Mouse (Mus musculus) MEL (cell line): ENCODE data around the gene Rnf34. TPM values are rescaled to one million over a fixed set of nuclear protein-coding genes. Genes with fewer than 3 reads are reported as not detected.

Source experiments
- DNase-seq: peaks from one replicate; pipeline ENCODE4 v3.0.0; 2011; ENCODE audit warnings: low read depth, low spot score
- H3K27ac ChIP-seq: 2 replicates; pipeline ENCODE4 v1.5.1; 2012; ENCODE audit warnings: low read depth, mild to moderate bottlenecking, control low read depth, low read length, moderate library complexity; ENCODE audit not compliant: control insufficient read depth
- H3K27me3 ChIP-seq, 2 experiments: fragments of 150-350 bp in 1 of 2; sonication (generic) in 1 of 2; 2 replicates each; pipeline ENCODE4 v1.6.1; 2012; ENCODE audit warnings: low read length in 2 of 2, mild to moderate bottlenecking in 2 of 2, improper control_type of control experiment in 1 of 2, moderate library complexity in 1 of 2; ENCODE audit not compliant: insufficient read depth in 2 of 2, control insufficient read depth in 1 of 2
- H3K36me3 ChIP-seq, 2 experiments: 2 replicates each; pipeline ENCODE4 v1.6.1; 2012 to 2014; ENCODE audit warnings: low read length in 2 of 2, improper control_type of control experiment in 1 of 2, inconsistent platforms in 1 of 2, mild to moderate bottlenecking in 1 of 2; ENCODE audit not compliant: insufficient read depth in 2 of 2, control insufficient read depth in 1 of 2
- H3K4me1 ChIP-seq, 2 experiments: fragments of 150-350 bp in 1 of 2; sonication (generic) in 1 of 2; 2 replicates each; pipeline ENCODE4 v1.6.1; 2012; ENCODE audit warnings: low read length in 2 of 2, improper control_type of control experiment in 1 of 2, mild to moderate bottlenecking in 1 of 2; ENCODE audit not compliant: insufficient read depth in 2 of 2, control insufficient read depth in 1 of 2
- H3K4me3 ChIP-seq, 2 experiments: fragments of 150-350 bp in 1 of 2; sonication (generic) in 1 of 2; 2 replicates each; pipeline ENCODE4 v1.5.1; 2012; ENCODE audit warnings: low read depth in 2 of 2, low read length in 2 of 2, mild to moderate bottlenecking in 2 of 2, moderate library complexity in 2 of 2, control low read depth in 1 of 2, improper control_type of control experiment in 1 of 2; ENCODE audit not compliant: control insufficient read depth in 1 of 2, insufficient read depth in 1 of 2
- H3K79me2 ChIP-seq: 2 replicates; pipeline ENCODE4 v1.6.1; 2012; ENCODE audit warnings: mild to moderate bottlenecking, low read length, moderate library complexity; ENCODE audit not compliant: control insufficient read depth, poor library complexity, insufficient read depth
- H3K9ac ChIP-seq: 2 replicates; pipeline ENCODE4 v1.6.1; 2012; ENCODE audit warnings: low read depth, mild to moderate bottlenecking, control low read depth, low read length, moderate library complexity; ENCODE audit not compliant: control insufficient read depth, poor library complexity, severe bottlenecking
- H3K9me3 ChIP-seq: fragments of 150-350 bp; sonication (generic); replicated peaks from 2 replicates; pipeline ENCODE4 v1.6.1; 2012; ENCODE audit warnings: mild to moderate bottlenecking, low read length, improper control_type of control experiment, moderate library complexity; ENCODE audit not compliant: insufficient read depth
- BHLHE40 ChIP-seq: IDR thresholded peaks from 2 replicates; pipeline ENCODE4 v1.6.1; 2012; ENCODE audit warnings: low read depth, mild to moderate bottlenecking, inconsistent platforms, low read length, improper control_type of control experiment, borderline replicate concordance
- CHD2 ChIP-seq: IDR thresholded peaks from 2 replicates; pipeline ENCODE4 v1.6.1; 2011; ENCODE audit warnings: low read length, improper control_type of control experiment
- CTCF ChIP-seq, 3 experiments: IDR thresholded peaks in 2 of 3; conservative IDR thresholded peaks in 1 of 3; 2 replicates each; pipeline ENCODE4 v1.5.1; 2011 to 2012; ENCODE audit warnings: low read length in 3 of 3, low read depth in 2 of 3, mild to moderate bottlenecking in 2 of 3, improper control_type of control experiment in 1 of 3, inconsistent platforms in 1 of 3, mixed read lengths in 1 of 3, moderate library complexity in 1 of 3; ENCODE audit not compliant: control insufficient read depth in 1 of 3, insufficient read depth in 1 of 3, poor library complexity in 1 of 3, severe bottlenecking in 1 of 3
- ELF1 ChIP-seq: IDR thresholded peaks from 2 replicates; pipeline ENCODE4 v1.6.1; 2014; ENCODE audit warnings: low read depth, mild to moderate bottlenecking, inconsistent platforms, low read length, improper control_type of control experiment, moderate library complexity
- EP300 ChIP-seq, 2 experiments: IDR thresholded peaks; 2 replicates each; pipeline ENCODE4 v1.6.1; 2011; ENCODE audit warnings: improper control_type of control experiment in 2 of 2, low read length in 2 of 2, low read depth in 1 of 2, mild to moderate bottlenecking in 1 of 2
- ETS1 ChIP-seq: IDR thresholded peaks from 2 replicates; pipeline ENCODE4 v1.6.1; 2012; ENCODE audit warnings: low read depth, mild to moderate bottlenecking, inconsistent platforms, low read length, improper control_type of control experiment, moderate library complexity
- GABPA ChIP-seq: IDR thresholded peaks from 2 replicates; pipeline ENCODE4 v1.6.1; 2012; ENCODE audit warnings: low read depth, mild to moderate bottlenecking, inconsistent platforms, low read length, improper control_type of control experiment, moderate library complexity
- GATA1 ChIP-seq: IDR thresholded peaks from 2 replicates; pipeline ENCODE4 v1.6.1; 2011; ENCODE audit warnings: low read depth, low read length, improper control_type of control experiment
- HCFC1 ChIP-seq: IDR thresholded peaks from 2 replicates; pipeline ENCODE4 v1.6.1; 2012; ENCODE audit warnings: low read depth, mild to moderate bottlenecking, inconsistent platforms, low read length, improper control_type of control experiment, moderate library complexity
- KAT2A ChIP-seq: conservative IDR thresholded peaks from 2 replicates; pipeline ENCODE4 v1.6.1; 2012; ENCODE audit warnings: low read depth, low read length, improper control_type of control experiment, inconsistent platforms
- MAFK ChIP-seq: IDR thresholded peaks from 2 replicates; pipeline ENCODE4 v1.6.1; 2011; ENCODE audit warnings: low read depth, mild to moderate bottlenecking, low read length, improper control_type of control experiment, borderline replicate concordance
- MAX ChIP-seq: IDR thresholded peaks from 2 replicates; pipeline ENCODE4 v1.6.1; 2011; ENCODE audit warnings: low read length, improper control_type of control experiment
- MAZ ChIP-seq: IDR thresholded peaks from 2 replicates; pipeline ENCODE4 v1.6.1; 2012; ENCODE audit warnings: low read depth, mild to moderate bottlenecking, inconsistent platforms, low read length, improper control_type of control experiment
- MEF2A ChIP-seq: IDR thresholded peaks from 2 replicates; pipeline ENCODE4 v1.6.1; 2014; ENCODE audit warnings: low read depth, mild to moderate bottlenecking, inconsistent platforms, low read length, improper control_type of control experiment; ENCODE audit not compliant: poor library complexity, insufficient replicate concordance, severe bottlenecking; ENCODE audit errors: extremely low read depth
- MXI1 ChIP-seq: IDR thresholded peaks from 2 replicates; pipeline ENCODE4 v1.6.1; 2011; ENCODE audit warnings: mild to moderate bottlenecking, low read depth, low read length, improper control_type of control experiment
- MYC ChIP-seq: IDR thresholded peaks from 2 replicates; pipeline ENCODE4 v1.6.1; 2011; ENCODE audit warnings: low read depth, mild to moderate bottlenecking, low read length, improper control_type of control experiment, moderate library complexity
- NELFE ChIP-seq: IDR thresholded peaks from 2 replicates; pipeline ENCODE4 v1.6.1; 2011; ENCODE audit warnings: low read depth, low read length, improper control_type of control experiment
- NRF1 ChIP-seq: IDR thresholded peaks from 2 replicates; pipeline ENCODE4 v1.6.1; 2014; ENCODE audit warnings: low read depth, mild to moderate bottlenecking, inconsistent platforms, low read length, improper control_type of control experiment, moderate library complexity; ENCODE audit not compliant: poor library complexity, insufficient read depth, severe bottlenecking
- POLR2A ChIP-seq, 2 experiments: IDR thresholded peaks; 2 replicates each; pipeline ENCODE4 v1.6.1; 2011 to 2012; ENCODE audit warnings: low read length in 2 of 2, mild to moderate bottlenecking in 2 of 2, control low read depth in 1 of 2, improper control_type of control experiment in 1 of 2, low read depth in 1 of 2, moderate library complexity in 1 of 2; ENCODE audit not compliant: control insufficient read depth in 1 of 2, insufficient read depth in 1 of 2, poor library complexity in 1 of 2
- POLR2AphosphoS2 ChIP-seq: IDR thresholded peaks from 2 replicates; pipeline ENCODE4 v1.6.1; 2011; ENCODE audit warnings: low read length, improper control_type of control experiment
- POLR2AphosphoS5 ChIP-seq: IDR thresholded peaks from 2 replicates; pipeline ENCODE4 v1.6.1; 2012; ENCODE audit warnings: low read depth, borderline replicate concordance, mild to moderate bottlenecking, inconsistent platforms, low read length, moderate library complexity, mixed read lengths
- SIN3A ChIP-seq: IDR thresholded peaks from 2 replicates; pipeline ENCODE4 v1.6.1; 2012; ENCODE audit warnings: low read length, improper control_type of control experiment, inconsistent platforms
- TAL1 ChIP-seq: IDR thresholded peaks from 2 replicates; pipeline ENCODE4 v1.6.1; 2012; ENCODE audit warnings: mild to moderate bottlenecking, inconsistent platforms, low read length, moderate library complexity, mixed read lengths
- TBP ChIP-seq: IDR thresholded peaks from 2 replicates; pipeline ENCODE4 v1.8.0; 2011; ENCODE audit warnings: low read depth, low read length, improper control_type of control experiment
- USF2 ChIP-seq, 2 experiments: IDR thresholded peaks; 2 replicates each; pipeline ENCODE4 v1.6.1; 2011 to 2012; ENCODE audit warnings: improper control_type of control experiment in 2 of 2, low read length in 2 of 2, borderline replicate concordance in 1 of 2, inconsistent platforms in 1 of 2, low read depth in 1 of 2, mild to moderate bottlenecking in 1 of 2; ENCODE audit not compliant: insufficient read depth in 1 of 2
- ZKSCAN1 ChIP-seq: IDR thresholded peaks from 2 replicates; pipeline ENCODE4 v1.6.1; 2012; ENCODE audit warnings: low read depth, mild to moderate bottlenecking, inconsistent platforms, low read length, improper control_type of control experiment, moderate library complexity
- ZNF384 ChIP-seq: IDR thresholded peaks from 2 replicates; pipeline ENCODE4 v1.6.1; 2012; ENCODE audit warnings: low read depth, mild to moderate bottlenecking, inconsistent platforms, low read length, improper control_type of control experiment
- polyA plus RNA-seq, 2 experiments: library from polyadenylated mRNA; stranded (reverse) in 1 of 2; unstranded in 1 of 2; fragments of >175 nt in 1 of 2; fragments of >200 nt in 1 of 2; gene quantifications; 2 replicates each; pipeline versions ENCODE4 v1.2.1 to v1.2.4; 2012; ENCODE audit warnings: low replicate concordance in 2 of 2, low read depth in 1 of 2; ENCODE audit not compliant: insufficient read length in 2 of 2, insufficient read depth in 1 of 2, missing spikeins in 1 of 2
- total RNA-seq: library from RNA; depleted of rRNA; stranded (reverse); fragments of 300-350 nt; gene quantifications from 2 replicates; pipeline ENCODE4 v1.2.3, GENCODE M21; 2012

Gene Rnf34
- total and polyA plus RNA-seq, 3 experiments = 14.8 to 27.4 TPM; not detected in 1

GRCm38 (mm10) chr5:122883652-122884235 is 33.9 kb downstream of the Rnf34 start:
- H3K79me2 ChIP-seq = peaks cover 2% of the 10 kb centered on the region; the same call in 1 of the 2 replicates
- no peak overlapping the region for H3K27ac ChIP-seq
- H3K4me1 ChIP-seq = peaks cover 4 to 5% of the 10 kb centered on the region in 2 experiments
- TF ChIP-seq GATA1 (no peak), NELFE (no peak), MYC (no peak), ZNF384 (no peak), ZKSCAN1 (no peak), NRF1 (no peak), TBP (no peak), SIN3A (no peak), ELF1 (no peak), MXI1 (no peak), USF2 (IDR thresholded peaks at IDR 0.05; ENCODE audit: borderline replicate concordance in 1 of 2, insufficient read depth in 1 of 2, low read depth in 1 of 2, low read length in 2 of 2) (no peak), POLR2AphosphoS5 (no peak), MAFK (no peak), CHD2 (no peak), GABPA (no peak), MAX (no peak), EP300 (IDR thresholded peaks at IDR 0.05; ENCODE audit: low read depth in 1 of 2, low read length in 2 of 2) (no peak), TAL1 (no peak)
- TF ChIP-seq, all 39 proteins: peak for 0
- no peaks in the 10 kb centered on the region for H3K9me3 ChIP-seq
- no peak for DNase-seq
- H3K36me3 ChIP-seq = peaks cover 1 to 2% of the 10 kb centered on the region in 2 experiments; a peak in 3 of 4 replicates
- no peak overlapping the region for H3K4me3 ChIP-seq
- H3K27me3 ChIP-seq = no peaks in the 10 kb centered on the region
- no peak overlapping the region for H3K9ac ChIP-seq

GRCm38 (mm10) chr5:122884594-122885348 is 34.9 kb downstream of the Rnf34 start:
- H3K9ac ChIP-seq = no peak overlapping the region
- no peaks in the 10 kb centered on the region for H3K27me3 ChIP-seq
- H3K9me3 ChIP-seq = no peaks in the 10 kb centered on the region
- H3K4me3 ChIP-seq = no peak overlapping the region
- H3K36me3 ChIP-seq = peaks cover 1 to 2% of the 10 kb centered on the region in 2 experiments; a peak in 2 of 4 replicates
- peaks cover 5% of the 10 kb centered on the region; the same call in 1 of the 2 replicates for H3K79me2 ChIP-seq
- peaks cover 4 to 5% of the 10 kb centered on the region in 2 experiments for H3K4me1 ChIP-seq
- TF ChIP-seq NRF1 (no peak), ETS1 (no peak), ELF1 (no peak), EP300 (IDR thresholded peaks at IDR 0.05; ENCODE audit: low read depth in 1 of 2, low read length in 2 of 2) (no peak), HCFC1 (no peak), MAZ (no peak), MEF2A (no peak), TAL1 (no peak), KAT2A (no peak), CHD2 (no peak), POLR2A (IDR thresholded peaks at IDR 0.05; ENCODE audit: control insufficient read depth in 1 of 2, insufficient read depth in 1 of 2, low read depth in 1 of 2, low read length in 2 of 2, poor library complexity in 1 of 2) (no peak), BHLHE40 (no peak), ZKSCAN1 (no peak), CTCF (IDR thresholded peaks at IDR 0.05 in 2 of 3, conservative IDR thresholded peaks at IDR 0.05 in 1 of 3; ENCODE audit: control insufficient read depth in 1 of 3, insufficient read depth in 1 of 3, low read depth in 2 of 3, low read length in 3 of 3, poor library complexity in 1 of 3, severe bottlenecking in 1 of 3) (no peak), SIN3A (no peak), POLR2AphosphoS2 (no peak), MAX (no peak)
- H3K27ac ChIP-seq = no peak overlapping the region
- DNase-seq = no peak
